Mouse (Mus musculus): ENCODE results near the gene Gm49450. TPM values are rescaled to one million over a fixed set of nuclear protein-coding genes. Genes with fewer than 3 reads are reported as not detected.

Gene Gm49450
- polyA plus RNA-seq, 1 experiment: 183 TPM

DNA sequence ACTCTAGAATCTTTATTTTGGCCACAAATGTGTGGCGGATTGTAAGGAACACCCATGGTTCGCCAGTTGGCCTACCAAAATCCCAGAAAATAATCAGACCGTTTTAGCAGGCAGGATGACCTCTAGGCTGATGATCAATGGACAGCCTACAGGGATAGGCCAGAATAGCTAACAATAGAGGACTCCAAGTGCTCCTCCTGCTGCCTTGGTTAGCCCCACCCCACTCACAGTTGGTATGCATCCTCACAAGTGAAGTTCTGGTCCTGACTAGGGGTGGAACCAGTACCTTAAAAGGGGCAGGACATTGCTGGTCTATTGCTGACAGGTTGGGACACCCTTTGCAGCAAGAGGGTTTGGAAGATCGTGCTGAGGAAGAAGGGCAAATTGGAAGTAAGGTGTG lies 60.3 kb downstream of the Gm49450 start:
- TF ChIP-seq CTCF (IDR thresholded peaks at IDR 0.05; ENCODE audit: borderline replicate concordance, extremely low read depth, insufficient read depth, insufficient read length): no peak
- no peak for TF ChIP-seq POLR2A (IDR thresholded peaks at IDR 0.05; ENCODE audit: borderline replicate concordance, extremely low read depth, insufficient read depth, insufficient read length, poor library complexity, severe bottlenecking)
- DNase-seq (ENCODE audit: low read depth): no peak

DNA sequence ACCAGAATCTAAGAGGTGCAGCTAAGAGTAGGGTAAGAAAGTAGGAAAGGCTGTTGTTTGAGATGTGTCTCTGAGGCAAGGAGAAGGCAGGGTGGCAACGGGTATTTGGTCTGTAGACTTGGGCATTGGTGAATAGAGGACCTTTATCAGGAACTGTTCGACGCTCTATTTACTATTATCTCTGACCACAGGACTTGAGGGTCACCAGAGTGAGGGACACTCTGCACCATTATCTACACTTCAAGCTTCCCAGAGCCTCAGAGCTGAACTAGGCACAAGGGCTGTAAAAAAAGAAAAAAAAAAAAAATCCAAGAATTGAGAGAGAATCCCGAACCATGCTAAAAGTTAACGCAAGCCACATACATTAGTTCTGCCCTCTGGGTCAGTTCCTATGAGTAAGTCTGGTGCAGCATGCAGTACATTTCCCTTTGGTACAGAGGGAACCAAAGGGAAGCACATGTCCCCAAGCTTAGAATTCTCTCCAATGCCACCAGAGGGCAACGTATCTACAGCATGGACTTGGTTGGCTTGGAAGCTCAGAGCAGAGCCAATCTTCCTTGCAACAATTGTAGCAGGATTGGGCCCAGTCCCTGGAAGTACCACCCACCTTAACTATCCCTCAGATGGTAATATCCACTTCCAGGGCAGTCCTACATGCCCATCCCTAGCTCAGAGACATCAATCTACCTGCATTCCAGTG lies 61.3 kb downstream of the Gm49450 start:
- peak; percentile 89 for DNase-seq (ENCODE audit: low read depth)
- TF ChIP-seq CTCF (IDR thresholded peaks at IDR 0.05; ENCODE audit: borderline replicate concordance, extremely low read depth, insufficient read depth, insufficient read length): peak; percentile 80; the same call in 1 of the 2 replicates
- TF ChIP-seq POLR2A (IDR thresholded peaks at IDR 0.05; ENCODE audit: borderline replicate concordance, extremely low read depth, insufficient read depth, insufficient read length, poor library complexity, severe bottlenecking): no peak

DNA sequence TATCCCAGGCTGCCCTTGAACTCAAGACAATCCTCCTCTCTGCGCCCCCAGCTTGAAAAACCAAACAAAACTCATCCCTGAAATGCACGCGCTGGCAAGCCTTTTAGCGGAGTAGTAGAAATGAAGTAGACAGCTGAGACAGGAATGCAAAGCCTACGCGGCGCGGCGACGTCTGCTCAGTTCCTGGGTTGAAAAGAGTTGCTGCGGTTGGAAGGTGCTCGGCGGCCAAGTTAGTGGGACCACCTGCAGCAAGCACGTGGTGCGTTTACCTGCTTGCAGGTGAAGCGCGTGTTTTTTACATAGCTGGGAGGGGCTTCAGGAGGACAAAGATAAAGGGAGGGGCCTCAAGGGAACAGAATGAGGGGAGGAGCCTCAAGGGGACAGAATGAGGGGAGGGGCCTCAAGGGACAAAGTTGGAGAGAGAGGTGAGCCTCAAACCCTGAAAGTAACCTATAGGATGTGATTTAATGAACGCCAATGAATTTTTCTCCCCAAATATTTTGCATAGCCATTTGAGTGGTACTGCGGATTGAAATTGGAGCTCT lies 62.1 kb downstream of the Gm49450 start:
- DNase-seq (ENCODE audit: low read depth): no peak
- TF ChIP-seq POLR2A (IDR thresholded peaks at IDR 0.05; ENCODE audit: borderline replicate concordance, extremely low read depth, insufficient read depth, insufficient read length, poor library complexity, severe bottlenecking) (no peak), CTCF (IDR thresholded peaks at IDR 0.05; ENCODE audit: borderline replicate concordance, extremely low read depth, insufficient read depth, insufficient read length) (no peak)

- no peak for TF ChIP-seq POLR2A (IDR thresholded peaks at IDR 0.05; ENCODE audit: borderline replicate concordance, extremely low read depth, insufficient read depth, insufficient read length, poor library complexity, severe bottlenecking)
- TF ChIP-seq CTCF (IDR thresholded peaks at IDR 0.05; ENCODE audit: borderline replicate concordance, extremely low read depth, insufficient read depth, insufficient read length): no peak
- DNase-seq (ENCODE audit: low read depth): no peak
Observed at GRCm38 (mm10) chr15:98887526-98887925, 65.8 kb downstream of the Gm49450 start.

DNA sequence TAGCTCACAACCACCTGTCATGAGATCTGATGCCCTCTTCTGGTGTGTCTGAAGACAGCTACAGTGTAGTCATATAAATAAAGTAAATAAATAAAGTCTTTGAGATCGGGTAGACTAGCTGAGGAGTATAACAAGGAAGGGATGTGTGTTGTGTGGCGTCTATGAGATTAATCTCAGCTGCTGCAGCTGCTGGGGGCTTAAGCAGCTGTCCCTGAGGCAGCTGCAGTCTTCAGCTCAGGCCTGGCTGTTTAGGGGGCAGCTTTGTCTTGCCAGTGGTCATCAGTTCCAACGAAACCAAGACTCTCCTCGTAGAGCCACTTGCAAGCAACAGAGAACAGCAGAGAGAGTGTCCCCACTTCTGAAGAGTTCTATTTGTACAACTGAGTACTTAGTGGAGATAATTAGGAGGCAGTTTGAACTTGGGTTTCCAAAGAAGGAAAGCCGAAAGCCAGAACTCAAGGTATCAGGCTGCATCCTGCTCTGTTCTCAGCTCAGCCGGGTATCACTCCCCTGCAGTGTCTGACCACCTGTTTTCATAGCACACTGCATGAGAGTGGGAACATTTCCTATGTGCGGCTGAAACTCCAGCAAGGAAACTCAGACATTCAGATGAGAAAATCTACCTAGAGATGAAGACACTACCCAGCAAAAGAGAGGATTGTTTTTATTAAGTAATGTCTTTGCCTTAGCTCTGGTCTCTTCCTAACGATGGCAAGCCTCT lies 66.5 kb downstream of the Gm49450 start:
- no peak for DNase-seq (ENCODE audit: low read depth)
- TF ChIP-seq CTCF (IDR thresholded peaks at IDR 0.05; ENCODE audit: borderline replicate concordance, extremely low read depth, insufficient read depth, insufficient read length) (no peak), POLR2A (IDR thresholded peaks at IDR 0.05; ENCODE audit: borderline replicate concordance, extremely low read depth, insufficient read depth, insufficient read length, poor library complexity, severe bottlenecking) (no peak)

DNA sequence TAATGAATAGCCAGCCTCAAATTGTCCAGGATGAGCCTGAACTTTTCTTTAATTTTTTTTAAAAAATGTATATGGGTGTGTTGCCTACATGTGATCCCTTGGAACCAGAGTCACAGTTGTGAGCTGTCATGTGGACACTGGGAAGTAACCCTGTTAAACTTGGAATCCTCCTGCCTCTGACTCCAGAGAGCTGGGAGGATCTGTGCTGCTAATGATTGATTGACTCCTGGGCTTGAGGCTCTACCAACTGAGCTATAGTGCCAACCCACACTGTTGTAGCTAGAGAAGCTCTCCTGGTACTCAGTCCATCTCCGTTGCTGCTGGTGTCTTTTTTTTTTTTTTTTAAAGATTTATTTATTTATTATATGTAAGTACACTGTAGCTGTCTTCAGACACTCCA lies 69.2 kb downstream of the Gm49450 start:
- no peak for DNase-seq (ENCODE audit: low read depth)
- no peak for TF ChIP-seq POLR2A (IDR thresholded peaks at IDR 0.05; ENCODE audit: borderline replicate concordance, extremely low read depth, insufficient read depth, insufficient read length, poor library complexity, severe bottlenecking)
- TF ChIP-seq CTCF (IDR thresholded peaks at IDR 0.05; ENCODE audit: borderline replicate concordance, extremely low read depth, insufficient read depth, insufficient read length): no peak

DNA sequence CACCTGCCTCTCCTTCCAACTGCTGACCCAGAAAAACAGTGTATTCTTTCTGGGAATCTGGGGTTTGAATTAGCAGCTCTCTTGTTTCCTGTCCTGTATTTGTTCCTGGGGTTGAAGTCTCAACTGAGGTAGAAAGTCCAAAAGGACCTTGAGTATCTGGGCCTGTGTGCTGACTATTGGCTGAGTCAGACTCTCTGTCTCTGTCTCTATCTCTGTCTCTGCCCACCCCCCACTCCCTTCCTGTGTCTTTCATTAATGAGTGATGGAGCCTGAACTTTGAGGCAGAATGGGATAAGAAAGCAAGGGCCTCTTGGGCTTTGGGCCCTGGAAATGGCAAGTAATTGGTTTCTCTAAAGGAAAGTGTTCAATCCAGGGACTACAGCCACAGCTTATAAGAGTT lies 69.7 kb downstream of the Gm49450 start:
- no peak for DNase-seq (ENCODE audit: low read depth)
- TF ChIP-seq POLR2A (IDR thresholded peaks at IDR 0.05; ENCODE audit: borderline replicate concordance, extremely low read depth, insufficient read depth, insufficient read length, poor library complexity, severe bottlenecking) (no peak), CTCF (IDR thresholded peaks at IDR 0.05; ENCODE audit: borderline replicate concordance, extremely low read depth, insufficient read depth, insufficient read length) (no peak)

Other genes starting within 250 kb of the Gm49450 start
- gene Ccdc65, start 245.3 kb downstream of the Gm49450 start, polyA plus RNA-seq (2012; rRNA removed): 1.7 and 3.2 TPM in 2 replicates
- 4.7 and 5.9 TPM in 2 replicates for gene Fkbp11, start 225.4 kb downstream of the Gm49450 start, polyA plus RNA-seq (2012; rRNA removed)
- 119 and 156 TPM in 2 replicates for gene Arf3, start 190.3 kb downstream of the Gm49450 start, polyA plus RNA-seq (2012; rRNA removed)
- 0.95 and 2.4 TPM in 2 replicates for gene Wnt10b, start 175.4 kb downstream of the Gm49450 start, polyA plus RNA-seq (2012; rRNA removed)
- 1.2 and 2.9 TPM in 2 replicates for gene Wnt1, start 163.7 kb downstream of the Gm49450 start, polyA plus RNA-seq (2012; rRNA removed)
- 1.8 and 2.2 TPM in 2 replicates for gene Ddn, start 144.1 kb downstream of the Gm49450 start, polyA plus RNA-seq (2012; rRNA removed)
- gene Prkag1, start 122.0 kb downstream of the Gm49450 start, polyA plus RNA-seq (2012; rRNA removed): 71.8 and 85.7 TPM in 2 replicates
- gene Kmt2d, start 82.3 kb downstream of the Gm49450 start, polyA plus RNA-seq (2012; rRNA removed): 18.4 and 37.5 TPM in 2 replicates
- 24.6 and 40.8 TPM in 2 replicates for gene Rhebl1, start 59.0 kb downstream of the Gm49450 start, polyA plus RNA-seq (2012; rRNA removed)
- 0.37 and 0.88 TPM in 2 replicates for gene Dhh, start 55.0 kb downstream of the Gm49450 start, polyA plus RNA-seq (2012; rRNA removed)
- 106 and 176 TPM in 2 replicates for gene Lmbr1l, start 35.3 kb downstream of the Gm49450 start, polyA plus RNA-seq (2012; rRNA removed)
- 2,160 and 2,864 TPM in 2 replicates for gene Tuba1b, start 19.0 kb downstream of the Gm49450 start, polyA plus RNA-seq (2012; rRNA removed)
- 11,216 and 14,471 TPM in 2 replicates for gene Tuba1a, start 152 bp upstream of the Gm49450 start, polyA plus RNA-seq (2012; rRNA removed)
- gene Tuba1c, start 76.3 kb upstream of the Gm49450 start, polyA plus RNA-seq (2012; rRNA removed): 62.6 and 100 TPM in 2 replicates
- 14.0 and 47.0 TPM in 2 replicates for gene Prph, start 101.6 kb upstream of the Gm49450 start, polyA plus RNA-seq (2012; rRNA removed)
- 12.1 and 27.9 TPM in 2 replicates for gene Troap, start 121.0 kb upstream of the Gm49450 start, polyA plus RNA-seq (2012; rRNA removed)
- 7.0 and 15.6 TPM in 2 replicates for gene C1ql4, start 134.3 kb upstream of the Gm49450 start, polyA plus RNA-seq (2012; rRNA removed)
- gene Dnajc22, start 139.6 kb upstream of the Gm49450 start, polyA plus RNA-seq (2012; rRNA removed): 0.82 and 0.92 TPM in 2 replicates
- 47.3 and 50.4 TPM in 2 replicates for gene Spats2, start 172.4 kb upstream of the Gm49450 start, polyA plus RNA-seq (2012; rRNA removed)

Measured in brain, embryonic 14.5 days (tissue).